Mouse (Mus musculus) layer of hippocampus, adult 2 months (tissue): ENCODE measurements around the gene C5ar1. TPM values are rescaled to one million over a fixed set of nuclear protein-coding genes. Genes with fewer than 3 reads are reported as not detected.
"Not testable (repeated sequence)": the region's sequence is repeated elsewhere in the genome, so short reads cannot be mapped to it uniquely, and the experiment has no call there.

Experiments used
- DNase-seq, 2 experiments: peaks; one replicate each; pipeline ENCODE4 v3.0.0; 2022; ENCODE audit warnings: low spot score in 2 of 2
- H3K27ac ChIP-seq: fragments of 200-600 bp; 2 replicates; pipeline ENCODE4 v1.8.1; 2022
- H3K4me3 ChIP-seq: fragments of 200-600 bp; 2 replicates; pipeline ENCODE4 v1.8.1; 2022; ENCODE audit warnings: mild to moderate bottlenecking
- CTCF ChIP-seq: fragments of 200-600 bp; conservative IDR thresholded peaks from 2 replicates; pipeline ENCODE4 v1.8.1; 2022; ENCODE audit warnings: antibody characterized with exemption, mild to moderate bottlenecking, moderate library complexity
- total RNA-seq, 2 experiments: library from RNA; stranded (reverse); gene quantifications; 2 replicates each; pipeline ENCODE4 v1.2.3; 2021

C5ar1 gene
- total RNA-seq, 2 experiments from 2014 or later, result 0.90 to 2.6 TPM

- DNase-seq, result no peak
- TF ChIP-seq CTCF, result no peak
- peak overlapping the region; percentile 93 for H3K27ac ChIP-seq
Measured at GRCm38 (mm10) chr7:16287016-16287415, 27.7 kb upstream of the C5ar1 start.

GRCm38 (mm10) chr7:16286026-16286961 is 27.0 kb upstream of the C5ar1 start, which contains the start of gene Ccdc9:
Ccdc9 (minus strand) TSS chr7:16286795.
- peak; percentile 98 to 99 for DNase-seq
- TF ChIP-seq CTCF, result no peak
- Histone ChIP-seq H3K27ac (peak within 1 kb of the TSS; percentile 93), H3K4me3 (peak within 1 kb of the TSS; percentile 75)

More at GRCm38 (mm10) chr7:16287016-16287415, 27.7 kb upstream of the C5ar1 start:
- peak overlapping the region; percentile 75 for H3K4me3 ChIP-seq

GRCm38 (mm10) chr7:16285450-16286025 is 26.2 kb upstream of the C5ar1 start:
- peak overlapping the region; percentile 59; the same call in 1 of the 2 replicates for H3K27ac ChIP-seq
- no peak for DNase-seq
- TF ChIP-seq CTCF, result no peak
- H3K4me3 ChIP-seq, result peak overlapping the region; percentile 75

GRCm38 (mm10) chr7:16284904-16285303 is 25.6 kb upstream of the C5ar1 start:
- TF ChIP-seq CTCF, result no peak
- Histone ChIP-seq H3K27ac (peak overlapping the region; percentile 59; the same call in 1 of the 2 replicates), H3K4me3 (peak overlapping the region; percentile 75)
- no peak for DNase-seq

- TF ChIP-seq CTCF, result no peak
- Histone ChIP-seq H3K4me3 (no peak overlapping the region), H3K27ac (no peak overlapping the region)
- no peak for DNase-seq
Measured at GRCm38 (mm10) chr7:16284001-16284400, 24.7 kb upstream of the C5ar1 start.

- TF ChIP-seq CTCF, result no peak
- Histone ChIP-seq H3K4me3 (no peak overlapping the region), H3K27ac (no peak overlapping the region)
- no peak for DNase-seq
Measured at GRCm38 (mm10) chr7:16282334-16282733, 23.0 kb upstream of the C5ar1 start.

GRCm38 (mm10) chr7:16280721-16281120 is 21.4 kb upstream of the C5ar1 start:
- H3K4me3 ChIP-seq, result no peak overlapping the region
- no peak for DNase-seq
- no peak for TF ChIP-seq CTCF
- H3K27ac ChIP-seq, result no peak overlapping the region

- DNase-seq, result no peak
- H3K27ac ChIP-seq, result no peak overlapping the region
- H3K4me3 ChIP-seq, result no peak overlapping the region
- TF ChIP-seq CTCF, result no peak
Measured at GRCm38 (mm10) chr7:16274922-16275890, 15.9 kb upstream of the C5ar1 start.

GRCm38 (mm10) chr7:16273766-16274140 is 14.4 kb upstream of the C5ar1 start:
- peak overlapping the region; percentile 79 for H3K27ac ChIP-seq
- peak; percentile 40 to 41 for DNase-seq
- peak overlapping the region; percentile 76 for H3K4me3 ChIP-seq
- no peak for TF ChIP-seq CTCF

- peak; percentile 77 to 88 for DNase-seq
- Histone ChIP-seq H3K4me3 (peak within 1 kb of the TSS; percentile 76), H3K27ac (peak within 1 kb of the TSS; percentile 93)
- no peak for TF ChIP-seq CTCF
Measured at GRCm38 (mm10) chr7:16273081-16273765, 13.9 kb upstream of the C5ar1 start, which contains the start of gene Inafm1. Inafm1 (minus strand) TSS chr7:16273617.

GRCm38 (mm10) chr7:16272681-16273080 is 13.3 kb upstream of the C5ar1 start:
- DNase-seq, result peak; percentile 60 to 70
- peak overlapping the region; percentile 76 for H3K4me3 ChIP-seq
- peak; percentile 62 for TF ChIP-seq CTCF
- peak overlapping the region; percentile 93 for H3K27ac ChIP-seq

- Histone ChIP-seq H3K4me3 (no peak overlapping the region; the same call in 1 of the 2 replicates), H3K27ac (peak overlapping the region; percentile 14; the same call in 1 of the 2 replicates)
- no peak for TF ChIP-seq CTCF
- DNase-seq, result no peak
Measured at GRCm38 (mm10) chr7:16271139-16271538, 11.8 kb upstream of the C5ar1 start.

GRCm38 (mm10) chr7:16266593-16266992 is 7.3 kb upstream of the C5ar1 start:
- H3K4me3 ChIP-seq, DNase-seq, H3K27ac ChIP-seq: not testable (repeated sequence)
